ENCODE assay signal across 12 mouse cellular contexts in genomic region chr2:26941539-26941938, GRCm38 (mm10). TPM values are rescaled to one million over a fixed set of nuclear protein-coding genes. Genes with fewer than 3 reads are reported as not detected.
DNase-seq lines count a peak whose midpoint lies in the region; ATAC-seq and TF ChIP-seq lines count a peak whose summit lies in the region.
"Had no signal": no experiment of that assay in that cellular context is flagged by ENCODE, and none has a peak within 500 bp of the region (broad histone marks: within the 10 kb centered on the region; RNA-seq: fewer than 3 reads in every experiment).

No protein-coding gene starts in this region.

- 0 out of 2 replicates have a peak, but pooled peaks have one; percentile 4 for TF ChIP-seq CTCF in midbrain, postnatal 0 days (IDR thresholded peaks at IDR 0.05)
- TF ChIP-seq CTCF in small intestine, adult 2 months (IDR thresholded peaks at IDR 0.05; ENCODE audit: extremely low read depth, insufficient read length, insufficient replicate concordance, low read depth, low read length) = peak; percentile 14; the same call in 1 of the 2 replicates

- H3K9me3 ChIP-seq in midbrain, postnatal 0 days (ENCODE audit: low read length) = no peaks in the 10 kb centered on the region
- no peaks in the 10 kb centered on the region for H3K9me3 ChIP-seq in midbrain, embryonic 10.5 days (replicated peaks)
- H3K9me3 ChIP-seq in hindbrain, embryonic 16.5 days (ENCODE audit: control insufficient read depth, low read length) = no peaks in the 10 kb centered on the region
- H3K9me3 ChIP-seq: hindbrain, embryonic 15.5 days; midbrain, embryonic 12.5 days; stomach, embryonic 15.5 days had no signal

- ATAC-seq in midbrain, postnatal 0 days (ENCODE audit: low FRiP score) = no peak
- peak; percentile 98 for ATAC-seq in granulocyte monocyte progenitor cell, adult 5-6 weeks (replicated peaks; ENCODE audit: poor library complexity, severe bottlenecking)
- no peak for ATAC-seq in hindbrain, embryonic 16.5 days

- H3K36me3 ChIP-seq in midbrain, postnatal 0 days (ENCODE audit: insufficient read depth, low read length) = no peaks in the 10 kb centered on the region
- no peaks in the 10 kb centered on the region for H3K36me3 ChIP-seq in midbrain, embryonic 10.5 days
- peaks cover under 1% of the 10 kb centered on the region; the same call in 1 of the 2 replicates for H3K36me3 ChIP-seq in small intestine, adult 2 months (ENCODE audit: control insufficient read depth, insufficient read depth, low read length)
- 0 out of 2 replicates have a peak, but pooled peaks cover under 1% of the 10 kb centered on the region for H3K36me3 ChIP-seq in hindbrain, embryonic 16.5 days (ENCODE audit: control insufficient read depth, insufficient read depth, low read length)
- H3K36me3 ChIP-seq: hindbrain, embryonic 15.5 days; midbrain, embryonic 12.5 days; stomach, embryonic 15.5 days had no signal

- H3K4me2 ChIP-seq in midbrain, postnatal 0 days (ENCODE audit: low read depth, low read length, poor library complexity, severe bottlenecking) = no peak overlapping the region
- H3K4me2 ChIP-seq in hindbrain, embryonic 16.5 days (ENCODE audit: low read length) = no peak overlapping the region
- H3K4me2 ChIP-seq: hindbrain, embryonic 15.5 days; midbrain, embryonic 12.5 days; stomach, embryonic 15.5 days had no signal

- H3K4me3 ChIP-seq in midbrain, postnatal 0 days (ENCODE audit: low read depth, low read length) = no peak overlapping the region
- no peak overlapping the region for H3K4me3 ChIP-seq in midbrain, embryonic 10.5 days
- no peak overlapping the region for H3K4me3 ChIP-seq in small intestine, adult 2 months (ENCODE audit: low read depth, low read length)
- no peak overlapping the region for H3K4me3 ChIP-seq in hindbrain, embryonic 16.5 days (ENCODE audit: low read length)
- H3K4me3 ChIP-seq: hindbrain, embryonic 15.5 days; midbrain, embryonic 12.5 days; stomach, embryonic 15.5 days had no signal

- H3K27me3 ChIP-seq in midbrain, postnatal 0 days (ENCODE audit: insufficient read depth, low read length) = no peaks in the 10 kb centered on the region
- no peaks in the 10 kb centered on the region for H3K27me3 ChIP-seq in midbrain, embryonic 10.5 days (ENCODE audit: low read depth, poor library complexity, severe bottlenecking)
- no peaks in the 10 kb centered on the region for H3K27me3 ChIP-seq in small intestine, adult 2 months (ENCODE audit: control insufficient read depth, insufficient read depth, low read length)
- no peaks in the 10 kb centered on the region for H3K27me3 ChIP-seq in hindbrain, embryonic 16.5 days (replicated peaks; ENCODE audit: control insufficient read depth, insufficient read depth, low read length)
- H3K27me3 ChIP-seq: hindbrain, embryonic 15.5 days; midbrain, embryonic 12.5 days; stomach, embryonic 15.5 days had no signal

- no peak overlapping the region for H3K9ac ChIP-seq in midbrain, postnatal 0 days (replicated peaks; ENCODE audit: low read length, poor library complexity, severe bottlenecking)
- H3K9ac ChIP-seq in hindbrain, embryonic 16.5 days (ENCODE audit: low read depth, low read length) = no peak overlapping the region
- H3K9ac ChIP-seq: hindbrain, embryonic 15.5 days; midbrain, embryonic 12.5 days; stomach, embryonic 15.5 days had no signal

- H3K27ac ChIP-seq in midbrain, postnatal 0 days (ENCODE audit: low read depth, low read length) = no peak overlapping the region
- H3K27ac ChIP-seq in midbrain, embryonic 10.5 days (replicated peaks) = no peak overlapping the region
- no peak overlapping the region for H3K27ac ChIP-seq in small intestine, adult 2 months (ENCODE audit: insufficient read depth, low read depth, low read length)
- H3K27ac ChIP-seq in hindbrain, embryonic 16.5 days (ENCODE audit: low read depth, low read length) = no peak overlapping the region
- H3K27ac ChIP-seq: hindbrain, embryonic 15.5 days; midbrain, embryonic 12.5 days; stomach, embryonic 15.5 days had no signal

- no peaks in the 10 kb centered on the region for H3K4me1 ChIP-seq in midbrain, postnatal 0 days (ENCODE audit: insufficient read depth, low read length)
- no peaks in the 10 kb centered on the region for H3K4me1 ChIP-seq in midbrain, embryonic 10.5 days
- peaks cover 27% of the 10 kb centered on the region; the same call in 1 of the 2 replicates for H3K4me1 ChIP-seq in small intestine, adult 2 months (ENCODE audit: control insufficient read depth, insufficient read depth, insufficient read length, low read length)
- H3K4me1 ChIP-seq in hindbrain, embryonic 16.5 days (ENCODE audit: control insufficient read depth, insufficient read depth, low read depth, low read length) = no peaks in the 10 kb centered on the region
- H3K4me1 ChIP-seq: hindbrain, embryonic 15.5 days; midbrain, embryonic 12.5 days; stomach, embryonic 15.5 days had no signal

- WGBS in midbrain, postnatal 0 days = 41% methylated on average over 5 of the region's 5 CpGs
- 52% methylated on average over 5 of the region's 5 CpGs for WGBS in midbrain, embryonic 10.5 days
- 48% methylated on average over 5 of the region's 5 CpGs for WGBS in small intestine, adult 2 months
- 46% methylated on average over 5 of the region's 5 CpGs for WGBS in hindbrain, embryonic 16.5 days

- DNase-seq in midbrain, postnatal 0 days (ENCODE audit: low spot score) = no peak
- DNase-seq in midbrain, embryonic 10.5 days (ENCODE audit: low spot score) = no peak
- peak; percentile 67 to 77 for DNase-seq in lung, adult 18-20 months
- no peak for DNase-seq in cerebellum, adult 9-11 months
- DNase-seq: cerebellum, postnatal 14 days had no signal

- no peak for TF ChIP-seq POLR2A in small intestine, adult 2 months (IDR thresholded peaks at IDR 0.05; ENCODE audit: low read depth, low read length)

RNA-seq across cellular contexts. Expression of gene Stkld1, which starts 7.7 kb away (rescaled TPM):
- 0.33 TPM in 1 of 2 replicates, not detected in the other for total RNA-seq in midbrain, postnatal 0 days (2014; rRNA removed)
- 0.11 and 0.17 TPM in 2 replicates for polyA plus RNA-seq in midbrain, postnatal 0 days (2015; fragmentation: Nextera tagmentation; extraction: Ambion mirVana)
- 0.05 and 0.06 TPM in 2 replicates for polyA plus RNA-seq in midbrain, embryonic 10.5 days (2016; fragmentation: Nextera tagmentation; extraction: Ambion mirVana)
- 2.2 and 2.9 TPM in 2 replicates for total RNA-seq in granulocyte monocyte progenitor cell, adult 5-6 weeks (2014; fragmentation: Nextera tagmentation)
- total RNA-seq in granulocyte monocyte progenitor cell, adult 5-6 weeks (2017) = 0.09 TPM in 1 of 2 replicates, not detected in the other
- 0.13 and 0.19 TPM in 2 replicates for polyA plus RNA-seq in small intestine, adult 2 months (2012; rRNA removed)
- polyA plus RNA-seq in hindbrain, embryonic 16.5 days (2015; fragmentation: Nextera tagmentation; extraction: Ambion mirVana) = 0.06 and 0.14 TPM in 2 replicates
- total RNA-seq: gastrocnemius, postnatal 4 days had no signal
- polyA plus RNA-seq: hindbrain, embryonic 15.5 days; midbrain, embryonic 12.5 days; stomach, embryonic 15.5 days had no signal

RNA-seq across cellular contexts. Expression of gene Surf4, which starts 7.8 kb away (rescaled TPM):
- 108 and 120 TPM in 2 replicates for total RNA-seq in midbrain, postnatal 0 days (2014; rRNA removed)
- polyA plus RNA-seq in midbrain, postnatal 0 days (2015; fragmentation: Nextera tagmentation; extraction: Ambion mirVana) = 101 and 102 TPM in 2 replicates
- polyA plus RNA-seq in midbrain, embryonic 10.5 days (2016; fragmentation: Nextera tagmentation; extraction: Ambion mirVana) = 156 and 159 TPM in 2 replicates
- 177 and 217 TPM in 2 replicates for total RNA-seq in granulocyte monocyte progenitor cell, adult 5-6 weeks (2014; fragmentation: Nextera tagmentation)
- 107 and 110 TPM in 2 replicates for total RNA-seq in granulocyte monocyte progenitor cell, adult 5-6 weeks (2017)
- polyA plus RNA-seq in small intestine, adult 2 months (2012; rRNA removed) = 382 and 644 TPM in 2 replicates
- 110 and 121 TPM in 2 replicates for polyA plus RNA-seq in hindbrain, embryonic 16.5 days (2015; fragmentation: Nextera tagmentation; extraction: Ambion mirVana)

RNA-seq across cellular contexts. Expression of gene Rexo4, which starts 22.6 kb away (rescaled TPM):
- total RNA-seq in midbrain, postnatal 0 days (2014; rRNA removed) = 39.1 and 41.8 TPM in 2 replicates
- polyA plus RNA-seq in midbrain, postnatal 0 days (2015; fragmentation: Nextera tagmentation; extraction: Ambion mirVana) = 26.0 and 29.4 TPM in 2 replicates
- 52.6 and 57.7 TPM in 2 replicates for polyA plus RNA-seq in midbrain, embryonic 10.5 days (2016; fragmentation: Nextera tagmentation; extraction: Ambion mirVana)
- total RNA-seq in granulocyte monocyte progenitor cell, adult 5-6 weeks (2014; fragmentation: Nextera tagmentation) = 42.4 and 47.6 TPM in 2 replicates
- 75.2 and 84.7 TPM in 2 replicates for total RNA-seq in granulocyte monocyte progenitor cell, adult 5-6 weeks (2017)
- polyA plus RNA-seq in small intestine, adult 2 months (2012; rRNA removed) = 11.3 and 14.7 TPM in 2 replicates
- 39.6 and 41.0 TPM in 2 replicates for polyA plus RNA-seq in hindbrain, embryonic 16.5 days (2015; fragmentation: Nextera tagmentation; extraction: Ambion mirVana)

RNA-seq across cellular contexts. Expression of gene Surf1, which starts 25.2 kb away (rescaled TPM):
- total RNA-seq in midbrain, postnatal 0 days (2014; rRNA removed) = 59.7 and 78.8 TPM in 2 replicates
- polyA plus RNA-seq in midbrain, postnatal 0 days (2015; fragmentation: Nextera tagmentation; extraction: Ambion mirVana) = 112 and 122 TPM in 2 replicates
- polyA plus RNA-seq in midbrain, embryonic 10.5 days (2016; fragmentation: Nextera tagmentation; extraction: Ambion mirVana) = 47.8 and 53.0 TPM in 2 replicates
- total RNA-seq in granulocyte monocyte progenitor cell, adult 5-6 weeks (2014; fragmentation: Nextera tagmentation) = 46.4 and 74.7 TPM in 2 replicates
- 40.0 and 75.4 TPM in 2 replicates for total RNA-seq in granulocyte monocyte progenitor cell, adult 5-6 weeks (2017)
- polyA plus RNA-seq in small intestine, adult 2 months (2012; rRNA removed) = 15.4 and 35.7 TPM in 2 replicates
- polyA plus RNA-seq in hindbrain, embryonic 16.5 days (2015; fragmentation: Nextera tagmentation; extraction: Ambion mirVana) = 87.3 and 98.9 TPM in 2 replicates

RNA-seq across cellular contexts. Expression of gene Surf2, which starts 25.4 kb away (rescaled TPM):
- total RNA-seq in midbrain, postnatal 0 days (2014; rRNA removed) = 27.5 and 30.0 TPM in 2 replicates
- polyA plus RNA-seq in midbrain, postnatal 0 days (2015; fragmentation: Nextera tagmentation; extraction: Ambion mirVana) = 55.2 and 55.5 TPM in 2 replicates
- polyA plus RNA-seq in midbrain, embryonic 10.5 days (2016; fragmentation: Nextera tagmentation; extraction: Ambion mirVana) = 53.6 and 58.6 TPM in 2 replicates
- total RNA-seq in granulocyte monocyte progenitor cell, adult 5-6 weeks (2014; fragmentation: Nextera tagmentation) = 42.8 and 48.8 TPM in 2 replicates
- 72.9 and 77.2 TPM in 2 replicates for total RNA-seq in granulocyte monocyte progenitor cell, adult 5-6 weeks (2017)
- 8.7 and 11.3 TPM in 2 replicates for polyA plus RNA-seq in small intestine, adult 2 months (2012; rRNA removed)
- polyA plus RNA-seq in hindbrain, embryonic 16.5 days (2015; fragmentation: Nextera tagmentation; extraction: Ambion mirVana) = 55.8 and 57.3 TPM in 2 replicates

Comparison
In these comparisons a context has a peak if more than half of its experiments do, and no peak if none do; other contexts are left out.
1. DNase-seq: peak in lung, adult 18-20 months (2 of 2); none in midbrain, postnatal 0 days (single experiment), midbrain, embryonic 10.5 days (single experiment) and cerebellum, adult 9-11 months (single experiment).